Mouse (Mus musculus) kidney, embryonic 14.5 days (tissue): ENCODE data around the gene Lrrc55. TPM values are rescaled to one million over a fixed set of nuclear protein-coding genes. Genes with fewer than 3 reads are reported as not detected.
A peak's percentile ranks its signal among the peaks of the same experiment; 100 is the strongest.

Experiments
- ATAC-seq: fragments of 200-750 bp; cut with Nextera tagmentation; 2 replicates; pipeline ENCODE4 v1.8.0; 2017; ENCODE audit warnings: moderate number of reproducible peaks, mild to moderate bottlenecking, moderate TSS enrichment, moderate library complexity; ENCODE audit not compliant: low FRiP score, low TSS enrichment
- H3K27ac ChIP-seq: fragments of 300-500 bp; sonication (generic); 2 replicates; pipeline ENCODE4 v1.5.1; 2014; ENCODE audit warnings: low read depth, mild to moderate bottlenecking, low read length, moderate library complexity, mixed read lengths
- H3K27me3 ChIP-seq: fragments of 300-500 bp; sonication (generic); 2 replicates; pipeline ENCODE4 v1.6.1; 2014; ENCODE audit warnings: mild to moderate bottlenecking, low read length; ENCODE audit not compliant: control insufficient read depth, insufficient read depth
- H3K36me3 ChIP-seq: fragments of 300-500 bp; sonication (generic); 2 replicates; pipeline ENCODE4 v1.6.1; 2014; ENCODE audit warnings: low read length, mixed read lengths; ENCODE audit not compliant: control insufficient read depth, insufficient read depth
- H3K4me1 ChIP-seq: fragments of 300-500 bp; sonication (generic); 2 replicates; pipeline ENCODE4 v1.6.1; 2014; ENCODE audit warnings: low read length, mixed read lengths; ENCODE audit not compliant: control insufficient read depth, insufficient read depth
- H3K4me2 ChIP-seq: fragments of 300-500 bp; sonication (generic); replicated peaks from 2 replicates; pipeline ENCODE4 v1.6.1; 2014; ENCODE audit warnings: low read depth, mild to moderate bottlenecking, low read length
- H3K4me3 ChIP-seq: fragments of 300-500 bp; sonication (generic); 2 replicates; pipeline ENCODE4 v1.5.1; 2014; ENCODE audit warnings: mild to moderate bottlenecking, low read length
- H3K9ac ChIP-seq: fragments of 300-500 bp; sonication (generic); 2 replicates; pipeline ENCODE4 v1.6.1; 2014; ENCODE audit warnings: low read depth, mild to moderate bottlenecking, low read length, moderate library complexity
- H3K9me3 ChIP-seq: fragments of 300-500 bp; sonication (generic); 2 replicates; pipeline ENCODE4 v1.6.1; 2016; ENCODE audit warnings: low read length; ENCODE audit not compliant: control insufficient read depth
- WGBS: fragments of 180-500 bp; shearing (Covaris S2); extraction: QIAGEN DNeasy Blood & Tissue Kit; methylation state at CpG from one replicate; pipeline ENCODE4 v1.1.7; 2014; 5-methylcytosine and 5-hydroxymethylcytosine counted together
- polyA plus RNA-seq: library from polyadenylated mRNA; unstranded; fragments of >200 nt; fragmentation: Nextera tagmentation; extraction: Ambion mirVana; gene quantifications from 2 replicates; pipeline ENCODE4 v1.2.1, GENCODE M21; 2014

Gene Lrrc55
- polyA plus RNA-seq, 1 experiment from 2014 or later: 0.39 TPM

DNA sequence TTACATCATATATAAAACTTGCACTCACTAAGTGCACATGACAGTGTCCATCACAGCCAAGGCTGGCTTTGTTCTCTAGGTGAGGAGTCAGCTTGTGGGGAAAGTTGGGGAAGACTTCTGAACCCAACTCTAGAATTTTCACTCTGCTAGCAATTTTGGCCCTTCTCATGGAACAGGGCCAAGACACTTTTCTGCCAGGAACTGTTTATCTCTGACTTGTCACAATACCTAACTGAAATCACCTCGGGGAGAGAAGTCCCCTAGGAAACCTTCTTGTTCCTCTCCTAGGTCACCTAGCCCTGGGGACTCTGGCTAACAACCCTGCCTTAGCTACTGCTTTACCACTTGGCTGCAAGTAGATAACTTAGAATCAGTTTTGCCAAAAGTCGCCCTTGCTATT lies 64.8 kb downstream of the Lrrc55 start:
- Histone ChIP-seq H3K4me2 (no peak overlapping the region), H3K27ac (0 out of 2 replicates have a peak overlapping the region, but pooled peaks have one; percentile 14), H3K9me3 (no peaks in the 10 kb centered on the region), H3K4me3 (no peak overlapping the region), H3K36me3 (no peaks in the 10 kb centered on the region), H3K9ac (no peak overlapping the region), H3K27me3 (peaks cover 6% of the 10 kb centered on the region; the same call in 1 of the 2 replicates), H3K4me1 (peaks cover 3% of the 10 kb centered on the region; the same call in 1 of the 2 replicates)
- WGBS: 41% methylated on average over 2 of the region's 2 CpGs
- ATAC-seq: no peak

DNA sequence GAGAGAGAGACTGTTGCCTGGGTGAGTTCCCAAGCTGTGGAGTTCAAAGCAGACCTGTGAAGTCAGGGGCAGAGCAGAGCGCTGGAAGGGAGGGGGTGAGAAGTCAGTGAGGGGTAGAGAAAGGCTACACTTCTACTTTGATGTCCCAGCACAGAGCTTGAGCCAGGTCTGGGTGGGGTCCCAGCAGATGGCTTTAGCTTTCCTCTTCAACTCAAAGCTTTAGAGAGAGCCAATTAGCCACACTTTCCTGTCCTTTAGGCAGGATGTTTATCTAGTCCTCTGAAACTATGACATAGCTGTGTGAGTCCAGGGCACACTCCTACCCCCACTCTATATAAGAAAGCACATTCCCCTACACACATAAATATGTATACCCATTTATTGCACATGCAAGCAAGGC lies 65.3 kb downstream of the Lrrc55 start:
- 18% methylated on average over 1 of the region's 1 CpGs for WGBS
- Histone ChIP-seq H3K36me3 (no peaks in the 10 kb centered on the region), H3K4me1 (peaks cover 3% of the 10 kb centered on the region; the same call in 1 of the 2 replicates), H3K4me3 (no peak overlapping the region), H3K27ac (no peak overlapping the region), H3K9me3 (no peaks in the 10 kb centered on the region), H3K9ac (no peak overlapping the region), H3K27me3 (peaks cover 2% of the 10 kb centered on the region; the same call in 1 of the 2 replicates), H3K4me2 (no peak overlapping the region)
- peak; percentile 50; the same call in 1 of the 2 replicates for ATAC-seq

DNA sequence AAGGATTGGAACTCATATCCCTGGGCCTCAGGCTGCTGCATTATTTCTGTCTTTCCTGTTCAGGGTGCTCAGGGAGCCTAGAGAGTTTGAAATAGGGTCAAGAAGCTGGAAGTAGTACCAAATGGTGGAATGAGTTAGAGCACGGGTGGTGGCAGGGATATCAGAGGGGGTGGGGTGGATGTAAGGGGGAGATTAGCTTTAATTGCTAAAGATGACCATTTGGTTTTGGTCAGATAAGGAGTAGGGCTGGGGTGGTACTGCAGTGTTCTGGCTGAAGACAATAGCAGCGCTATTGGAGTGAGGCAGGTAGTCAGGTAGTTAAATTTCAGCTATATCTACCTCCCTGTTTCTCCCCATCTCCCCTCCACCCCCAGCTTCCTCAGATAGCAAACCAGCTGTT lies 65.8 kb downstream of the Lrrc55 start:
- Histone ChIP-seq H3K4me2 (no peak overlapping the region), H3K9me3 (no peaks in the 10 kb centered on the region), H3K4me3 (no peak overlapping the region), H3K36me3 (no peaks in the 10 kb centered on the region), H3K4me1 (peaks cover 3% of the 10 kb centered on the region; the same call in 1 of the 2 replicates), H3K27me3 (no peaks in the 10 kb centered on the region; the same call in 1 of the 2 replicates), H3K27ac (no peak overlapping the region; the same call in 1 of the 2 replicates), H3K9ac (no peak overlapping the region)
- WGBS: 13% methylated on average over 2 of the region's 2 CpGs
- ATAC-seq: no peak

DNA sequence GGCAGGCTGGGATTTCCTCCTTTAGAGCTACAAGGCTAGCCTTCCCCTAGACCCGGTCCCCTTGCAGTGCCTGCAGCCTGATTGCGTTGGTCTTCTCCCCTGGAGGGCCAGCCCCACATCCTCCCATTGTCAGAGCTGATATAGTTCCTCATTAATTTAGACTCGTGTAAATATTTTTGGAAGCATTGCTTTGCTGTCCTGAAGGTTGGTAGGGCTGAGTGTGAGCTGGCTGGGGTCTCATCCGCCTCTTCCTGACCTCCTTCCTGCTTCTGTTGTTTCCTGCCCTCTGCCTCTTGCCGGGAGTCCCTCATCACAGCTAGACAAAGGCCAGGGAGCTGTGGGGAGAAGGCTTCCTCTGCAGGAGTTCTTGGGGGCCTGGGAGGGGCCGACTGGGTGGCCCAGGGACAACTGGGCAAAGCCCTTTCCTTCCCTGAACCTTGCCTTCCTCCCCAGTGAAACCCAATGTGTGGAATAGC lies 67.5 kb downstream of the Lrrc55 start:
- Histone ChIP-seq H3K4me3 (no peak overlapping the region), H3K27me3 (no peaks in the 10 kb centered on the region), H3K9ac (no peak overlapping the region), H3K9me3 (no peaks in the 10 kb centered on the region), H3K27ac (peak overlapping the region; percentile 56; the same call in 1 of the 2 replicates), H3K4me2 (no peak overlapping the region), H3K36me3 (no peaks in the 10 kb centered on the region), H3K4me1 (peaks cover 3% of the 10 kb centered on the region; the same call in 1 of the 2 replicates)
- peak; percentile 71 for ATAC-seq
- 35% methylated on average over 6 of the region's 6 CpGs for WGBS

DNA sequence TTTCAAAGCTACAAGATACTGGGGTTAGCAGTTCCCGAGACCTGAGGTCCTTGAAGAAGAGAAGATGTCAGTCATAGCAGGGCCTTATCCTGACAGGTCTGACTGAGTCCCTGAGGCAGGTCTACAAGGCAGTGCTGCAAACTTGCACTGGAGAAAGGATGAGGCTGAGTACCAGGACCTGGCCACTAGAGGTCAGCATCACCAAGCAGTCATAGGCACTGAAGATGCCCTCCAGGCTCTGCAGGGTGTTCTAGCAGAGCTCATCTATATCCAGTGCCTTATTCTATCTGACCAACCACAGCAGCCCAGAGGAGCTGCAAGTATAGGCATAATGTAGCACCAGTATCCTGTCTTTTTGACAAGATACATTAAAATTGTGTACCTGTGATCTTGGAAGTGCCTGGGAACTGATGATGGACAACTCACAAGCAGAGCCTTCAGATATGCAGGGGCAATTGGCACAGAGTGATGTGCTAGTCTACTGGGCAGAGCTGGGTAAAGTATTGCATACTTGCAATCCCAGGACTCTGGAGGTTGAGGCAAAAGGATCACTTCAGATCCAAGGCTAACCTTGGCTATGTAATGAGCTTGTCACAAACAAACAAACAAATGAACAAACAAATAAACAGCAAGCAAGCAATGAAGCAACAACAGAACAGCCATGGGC lies 73.0 kb downstream of the Lrrc55 start:
- Histone ChIP-seq H3K9ac (no peak overlapping the region), H3K36me3 (no peaks in the 10 kb centered on the region), H3K4me3 (no peak overlapping the region), H3K9me3 (no peaks in the 10 kb centered on the region), H3K4me1 (no peaks in the 10 kb centered on the region), H3K27me3 (no peaks in the 10 kb centered on the region), H3K4me2 (no peak overlapping the region), H3K27ac (no peak overlapping the region)
- 33% methylated on average over 1 of the region's 1 CpGs for WGBS
- ATAC-seq: peak; percentile 92

DNA sequence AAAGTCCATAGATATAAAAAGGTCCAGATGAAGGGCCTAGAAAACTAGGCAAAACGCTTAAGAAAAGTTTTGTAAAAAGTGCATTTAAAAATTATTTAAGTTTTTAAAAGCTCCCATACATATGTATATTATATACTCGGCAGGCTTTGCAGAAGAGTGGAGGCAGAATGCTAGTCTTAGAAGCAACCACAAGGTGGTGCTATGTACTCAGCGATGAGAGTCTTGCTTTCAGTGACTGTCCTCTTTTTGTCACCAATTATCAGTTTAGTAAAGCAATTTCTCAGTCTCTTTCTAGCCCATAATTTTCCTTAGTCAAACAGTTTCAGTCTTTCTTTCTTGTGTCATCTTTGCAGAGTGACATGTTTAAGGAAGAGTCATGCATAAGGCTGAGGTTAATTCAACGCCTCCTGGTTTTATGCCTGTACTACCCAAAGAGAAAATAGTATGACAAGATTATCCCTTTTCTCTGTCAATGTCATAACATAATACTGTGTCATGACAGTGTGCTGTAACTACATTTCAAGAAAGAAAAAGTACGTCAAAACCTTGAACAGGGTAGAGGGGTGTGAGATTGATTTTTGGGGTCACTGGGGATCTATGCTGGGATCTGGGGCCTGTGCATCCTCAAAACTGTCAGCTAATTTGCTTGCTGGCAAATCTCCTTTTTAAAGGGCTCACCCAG lies 73.7 kb downstream of the Lrrc55 start:
- Histone ChIP-seq H3K4me2 (no peak overlapping the region), H3K4me1 (no peaks in the 10 kb centered on the region), H3K27me3 (no peaks in the 10 kb centered on the region), H3K4me3 (no peak overlapping the region), H3K27ac (no peak overlapping the region), H3K9ac (no peak overlapping the region), H3K9me3 (no peaks in the 10 kb centered on the region), H3K36me3 (no peaks in the 10 kb centered on the region)
- WGBS: 34% methylated on average over 5 of the region's 5 CpGs
- peak; percentile 69; the same call in 1 of the 2 replicates for ATAC-seq

Other genes with a start within 250 kb of the Lrrc55 start
- not detected in 2 replicates for gene Prg2, start 216.7 kb downstream of the Lrrc55 start, polyA plus RNA-seq
- not detected in 2 replicates for gene Prg3, start 209.0 kb downstream of the Lrrc55 start, polyA plus RNA-seq
- 260 and 334 TPM in 2 replicates for gene Ssrp1, start 160.0 kb downstream of the Lrrc55 start, polyA plus RNA-seq
- gene P2rx3, start 159.7 kb downstream of the Lrrc55 start, polyA plus RNA-seq: 0.53 and 0.86 TPM in 2 replicates
- gene Tnks1bp1, start 149.2 kb downstream of the Lrrc55 start, polyA plus RNA-seq: 8.1 and 10.1 TPM in 2 replicates
- gene Aplnr, start 61.0 kb downstream of the Lrrc55 start, polyA plus RNA-seq: 54.0 and 67.7 TPM in 2 replicates
- gene Olfr987, start 142.1 kb upstream of the Lrrc55 start, polyA plus RNA-seq: not detected in 2 replicates
- not detected in 2 replicates for gene Olfr988, start 166.0 kb upstream of the Lrrc55 start, polyA plus RNA-seq
- gene Olfr992, start 212.3 kb upstream of the Lrrc55 start, polyA plus RNA-seq: not detected in 2 replicates
- gene Olfr993, start 217.7 kb upstream of the Lrrc55 start, polyA plus RNA-seq: not detected in 2 replicates
- not detected in 2 replicates for gene Olfr994, start 239.3 kb upstream of the Lrrc55 start, polyA plus RNA-seq
- gene Olfr995, start 246.4 kb upstream of the Lrrc55 start, polyA plus RNA-seq: not detected in 2 replicates